Mouse (Mus musculus): ENCODE measurements around the gene Ugt1a10.
"Not testable (repeated sequence)": the region's sequence is repeated elsewhere in the genome, so short reads cannot be mapped to it uniquely, and the experiment has no call there.

The Ugt1a10 gene

GRCm38 (mm10) chr1:88216551-88216950 is 161.4 kb downstream of the Ugt1a10 start:
- DNase-seq, result no peak

GRCm38 (mm10) chr1:88217144-88217543 is 162.0 kb downstream of the Ugt1a10 start:
- DNase-seq, result no peak

DNA sequence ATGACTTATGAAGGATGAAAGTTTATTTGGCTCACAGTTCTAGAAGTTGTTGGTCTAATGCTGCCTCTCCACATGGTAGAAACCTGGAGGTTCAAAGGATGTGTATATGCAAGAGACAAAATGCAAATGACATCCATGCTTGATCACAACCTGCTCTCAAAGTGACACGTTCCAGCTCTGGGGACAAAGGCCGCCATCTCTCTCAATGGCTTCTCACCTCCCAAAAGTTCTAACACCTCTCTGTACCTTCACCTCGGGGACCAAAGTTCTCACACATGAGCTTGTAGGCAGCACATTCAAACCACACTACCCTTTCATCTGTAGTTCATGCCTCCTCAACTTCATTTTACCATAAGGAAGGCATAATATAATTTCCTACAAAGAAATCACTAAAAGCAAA is 162.4 kb downstream of the Ugt1a10 start:
- DNase-seq, result no peak

GRCm38 (mm10) chr1:88218051-88218450 is 162.9 kb downstream of the Ugt1a10 start:
- DNase-seq, result no peak

- no peak for DNase-seq
These were observed 163.4 kb downstream of the Ugt1a10 start for GRCm38 (mm10) chr1:88218591-88218990.

DNA sequence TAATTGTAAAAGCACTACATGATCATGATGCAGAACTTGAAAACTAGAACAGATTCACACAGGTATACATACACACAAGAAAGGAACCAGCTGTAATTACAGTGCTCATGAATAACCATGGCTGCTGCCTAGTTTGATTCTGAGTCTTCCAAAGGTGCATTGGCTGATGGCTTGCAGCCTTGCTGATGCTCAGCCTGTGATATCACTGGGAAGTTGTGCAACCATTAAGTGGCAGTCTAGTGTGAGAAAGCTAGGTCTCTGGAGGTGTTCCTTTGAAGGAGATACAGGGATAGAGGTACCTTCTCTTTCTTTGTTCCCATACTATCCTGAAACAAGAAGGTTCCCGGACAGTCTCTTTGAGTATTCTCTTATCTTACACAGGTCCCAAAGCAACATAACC is 163.9 kb downstream of the Ugt1a10 start:
- DNase-seq, result no peak

GRCm38 (mm10) chr1:88220336-88220735 is 165.1 kb downstream of the Ugt1a10 start:
- no peak for DNase-seq

GRCm38 (mm10) chr1:88222216-88222615 is 167.0 kb downstream of the Ugt1a10 start:
- no peak for DNase-seq

- not testable (repeated sequence) for DNase-seq
These were observed 167.9 kb downstream of the Ugt1a10 start for GRCm38 (mm10) chr1:88223011-88223515.

GRCm38 (mm10) chr1:88223591-88223990 is 168.4 kb downstream of the Ugt1a10 start:
- DNase-seq, result no peak

DNA sequence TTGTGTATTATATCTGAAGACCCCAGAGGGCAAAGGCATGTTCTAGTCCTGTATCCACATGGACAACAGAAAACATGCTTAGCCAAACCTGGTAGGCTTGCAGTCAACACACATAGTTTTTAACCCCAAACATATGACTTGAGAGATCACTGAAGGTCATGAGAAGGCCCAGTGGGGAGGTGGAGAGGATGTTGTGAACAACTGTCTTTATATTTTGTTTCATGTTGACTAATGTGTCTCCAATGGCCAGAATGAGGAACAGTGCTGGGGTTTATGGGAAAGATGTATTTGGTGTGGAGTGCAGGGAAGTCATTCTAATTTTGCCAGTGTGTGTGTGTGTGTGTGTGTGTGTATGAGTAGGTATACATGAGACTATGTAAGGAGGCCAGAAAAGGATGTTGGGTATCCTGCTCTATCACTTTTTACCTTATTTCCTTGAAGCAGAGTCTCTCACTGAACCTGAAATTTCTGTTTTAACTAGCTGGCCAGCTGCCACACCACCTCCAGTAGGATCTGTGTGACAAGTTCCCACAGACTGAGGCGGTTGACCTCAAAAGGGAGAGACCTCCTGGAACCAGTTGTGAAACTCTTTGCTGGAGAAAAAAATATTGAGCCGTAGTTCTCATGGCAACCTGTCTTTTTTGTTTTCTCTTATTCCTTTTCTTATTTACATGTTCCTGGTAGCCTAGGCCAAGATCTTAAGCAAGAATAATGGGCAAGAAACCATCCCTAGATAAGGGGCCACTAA is 169.0 kb downstream of the Ugt1a10 start:
- DNase-seq, result no peak

DNA sequence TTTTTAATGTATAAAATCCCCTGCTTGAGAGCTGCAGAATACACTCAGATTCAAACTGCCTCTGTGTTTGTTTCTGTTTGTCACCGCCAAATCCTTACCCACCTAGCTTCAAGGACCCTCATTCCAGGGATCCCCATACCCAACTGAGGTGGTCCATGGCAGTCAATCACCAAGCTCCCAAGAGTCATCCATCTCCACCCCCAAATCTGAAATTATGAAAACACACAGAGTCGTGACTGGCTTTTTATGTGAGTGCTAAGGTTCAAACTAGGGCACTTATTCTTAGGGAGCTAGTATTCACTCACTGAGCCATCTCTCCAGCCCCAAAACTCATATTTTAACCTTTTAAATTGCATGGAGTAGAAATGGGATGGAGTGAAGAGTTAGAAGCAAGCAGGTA is 170.1 kb downstream of the Ugt1a10 start:
- not testable (repeated sequence) for DNase-seq

- DNase-seq, result no peak
These were observed 170.6 kb downstream of the Ugt1a10 start for GRCm38 (mm10) chr1:88225741-88226140.

GRCm38 (mm10) chr1:88226670-88227379 is 171.6 kb downstream of the Ugt1a10 start, which contains the start of gene Mroh2a:
Mroh2a (plus strand) TSS chr1:88226986.
- DNase-seq, result no peak

DNA sequence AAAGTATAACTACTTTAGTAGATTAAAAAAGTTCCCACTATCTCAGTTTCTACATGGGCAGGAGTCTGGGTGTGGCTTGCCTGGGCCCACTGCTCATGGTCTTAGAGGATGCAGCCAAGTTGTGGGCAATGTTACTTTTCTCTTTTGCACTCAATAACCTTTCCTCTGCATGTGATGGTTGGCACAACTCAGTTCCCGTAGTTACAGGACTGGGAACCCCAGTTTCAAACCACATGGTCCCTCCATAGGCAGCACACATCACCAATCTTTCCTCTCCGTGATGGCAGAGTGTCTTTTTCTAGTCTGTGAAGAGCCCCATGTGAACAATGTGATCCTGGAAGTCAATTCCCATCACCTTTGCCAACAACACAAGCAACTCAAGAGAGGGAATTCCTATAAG is 172.3 kb downstream of the Ugt1a10 start:
- DNase-seq, result no peak

- no peak for DNase-seq
These were observed 172.9 kb downstream of the Ugt1a10 start for GRCm38 (mm10) chr1:88228121-88228520.

DNA sequence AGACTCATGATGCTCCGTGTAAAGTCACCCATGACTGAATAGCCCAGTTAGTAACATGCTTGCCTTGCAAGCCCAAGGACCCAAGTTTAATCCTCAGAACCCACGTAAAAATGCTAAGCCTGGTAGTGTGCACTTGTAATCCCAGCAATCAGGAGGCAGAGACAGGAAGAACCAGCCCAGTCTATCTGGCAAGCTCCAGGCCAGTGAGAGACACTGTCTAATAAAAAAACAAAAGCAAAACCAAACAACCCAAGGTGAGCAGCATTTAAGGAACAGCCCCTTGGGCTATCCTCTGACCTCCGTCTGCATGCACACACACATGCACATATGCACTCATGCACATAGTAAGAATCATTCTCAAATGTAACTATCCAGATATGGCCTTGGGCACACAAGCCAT is 174.4 kb downstream of the Ugt1a10 start:
- DNase-seq, result no peak

DNA sequence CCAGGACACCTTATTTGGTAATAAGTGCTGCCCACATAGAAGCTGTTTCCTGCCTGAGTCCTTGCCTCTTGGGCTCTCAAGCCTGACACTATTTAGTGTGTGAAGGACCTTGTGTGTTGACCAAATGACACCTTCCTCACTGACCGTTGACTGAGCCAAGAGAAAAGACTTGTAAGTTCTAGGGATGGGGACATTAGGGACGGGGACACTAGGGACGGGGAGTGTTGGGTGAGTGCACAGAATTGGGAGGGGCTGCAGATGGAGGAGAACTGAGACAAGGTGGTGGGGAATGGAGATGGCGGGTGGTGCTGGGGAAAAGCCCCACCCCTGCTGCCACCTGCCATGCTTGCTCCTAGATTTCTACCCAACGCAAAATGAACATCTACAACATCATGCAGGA is 174.8 kb downstream of the Ugt1a10 start:
- no peak for DNase-seq

DNA sequence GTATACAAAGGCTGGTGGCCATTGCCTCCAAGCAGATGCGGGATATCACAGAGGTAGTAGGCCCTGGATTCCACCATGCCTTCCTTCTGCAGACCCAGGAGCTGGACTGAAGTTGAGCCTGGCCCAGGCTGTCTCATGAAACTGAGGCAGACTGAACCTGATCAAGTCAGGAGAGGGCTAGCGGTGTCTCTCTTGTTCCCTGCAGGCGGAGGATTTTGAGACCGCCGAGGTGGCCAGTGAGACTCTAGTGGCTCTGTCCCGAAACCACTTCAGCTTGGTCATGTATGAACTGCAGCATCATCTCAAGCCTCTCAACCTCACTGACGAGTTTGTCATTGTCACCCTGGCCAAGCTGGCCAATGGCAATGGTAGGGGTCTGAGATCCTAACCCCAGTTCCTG is 175.2 kb downstream of the Ugt1a10 start:
- no peak for DNase-seq

DNA sequence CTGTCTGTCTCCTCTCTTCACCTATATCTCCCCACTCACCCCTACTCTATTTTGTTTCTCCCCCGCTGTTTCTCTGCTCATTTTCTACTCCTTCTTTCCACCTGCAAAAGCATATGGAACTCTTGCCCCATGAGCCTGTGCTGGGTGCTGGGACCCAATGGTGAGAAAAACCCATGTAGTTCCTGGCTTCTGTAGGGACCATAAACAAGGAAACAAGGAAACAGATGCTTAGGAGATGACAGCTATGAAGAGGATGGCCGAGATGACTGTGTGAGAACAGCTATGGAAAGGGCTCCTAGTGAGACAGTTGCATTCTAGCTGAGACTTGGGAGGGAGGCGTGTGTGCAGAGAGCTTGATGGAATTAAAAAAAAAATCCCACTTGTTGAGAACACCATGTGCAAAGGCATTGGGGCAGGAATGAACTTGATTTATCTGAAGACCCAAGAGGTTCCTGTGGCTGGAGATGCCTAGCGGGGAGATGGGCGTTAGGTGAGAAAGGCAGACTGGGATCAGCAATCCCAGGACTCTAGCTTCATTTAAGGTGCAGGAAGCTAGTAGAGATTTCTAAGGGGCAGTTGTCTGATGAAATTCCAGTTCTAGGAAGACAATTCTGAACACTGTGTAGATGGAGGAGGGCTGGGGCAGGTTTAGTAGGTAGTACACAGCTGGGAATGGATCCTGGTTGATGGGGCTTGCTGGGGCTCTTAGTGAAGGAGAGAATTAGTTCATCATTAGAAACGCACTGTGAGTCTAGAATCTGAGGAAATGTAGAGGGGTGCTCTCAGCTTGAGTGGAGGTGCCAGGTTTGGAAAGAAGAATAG is 176.0 kb downstream of the Ugt1a10 start:
- DNase-seq, result no peak

DNA sequence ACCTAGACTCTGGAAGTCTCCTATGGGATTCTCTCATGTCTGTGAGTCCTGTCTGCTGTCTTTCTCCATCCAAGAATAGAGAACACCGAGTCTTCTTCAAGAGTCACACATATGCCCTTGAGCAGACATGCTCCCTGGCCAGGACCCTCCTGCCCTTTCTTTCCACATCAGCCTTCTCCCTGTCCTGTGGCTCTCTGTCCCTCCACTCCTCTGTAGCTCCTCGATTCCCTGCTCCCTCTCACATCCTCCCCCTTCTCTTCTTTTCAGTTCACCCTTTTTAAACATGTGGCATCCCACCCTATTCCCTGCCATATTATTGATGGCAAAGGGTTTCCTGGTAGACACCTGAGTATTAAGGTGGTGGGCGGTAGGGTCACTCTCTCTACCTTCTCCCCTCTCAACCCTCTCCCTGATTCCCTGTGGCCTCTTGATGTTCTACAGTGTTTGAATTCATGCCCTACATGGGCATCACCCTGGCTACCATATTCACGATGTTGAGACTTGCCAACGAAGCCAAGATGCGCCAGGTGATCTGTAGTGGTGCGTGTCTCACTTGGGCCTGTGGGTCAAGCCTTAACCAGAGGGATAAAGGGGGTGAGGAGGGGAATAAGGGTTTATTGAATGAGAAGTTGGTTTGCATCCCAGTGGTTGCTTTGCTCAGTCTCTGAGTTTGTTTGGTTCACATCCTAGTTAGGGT is 176.8 kb downstream of the Ugt1a10 start:
- DNase-seq, result no peak

- no peak for DNase-seq
These were observed 177.6 kb downstream of the Ugt1a10 start for GRCm38 (mm10) chr1:88232664-88233380.
